Mouse (Mus musculus): ENCODE results near the gene Trf. TPM values are rescaled to one million over a fixed set of nuclear protein-coding genes. Genes with fewer than 3 reads are reported as not detected.

Gene Trf
- polyA plus RNA-seq, 1 experiment from 2014 or later, result 17.2 TPM

GRCm38 (mm10) chr9:103228370-103229003 is 1.8 kb downstream of the Trf start:
- Histone ChIP-seq H3K27me3 (ENCODE audit: control insufficient read depth, insufficient read depth, low read length) (no peaks in the 10 kb centered on the region), H3K4me1 (ENCODE audit: control insufficient read depth, insufficient read depth, low read length) (no peaks in the 10 kb centered on the region), H3K36me3 (ENCODE audit: control insufficient read depth, insufficient read depth, low read length) (no peaks in the 10 kb centered on the region), H3K9ac (ENCODE audit: low read depth, low read length) (no peak overlapping the region), H3K4me3 (ENCODE audit: low read length) (no peak overlapping the region), H3K9me3 (ENCODE audit: control insufficient read depth, low read length) (no peaks in the 10 kb centered on the region), H3K27ac (ENCODE audit: low read depth, low read length) (no peak overlapping the region), H3K4me2 (replicated peaks; ENCODE audit: low read depth, low read length) (no peak overlapping the region)
- ATAC-seq (ENCODE audit: low FRiP score, low TSS enrichment), result no peak
- 73% methylated on average over 13 of the region's 13 CpGs for WGBS

GRCm38 (mm10) chr9:103227760-103228159 is 2.5 kb downstream of the Trf start:
- no peak for ATAC-seq (ENCODE audit: low FRiP score, low TSS enrichment)
- no peaks in the 10 kb centered on the region for H3K27me3 ChIP-seq (ENCODE audit: control insufficient read depth, insufficient read depth, low read length)
- H3K36me3 ChIP-seq (ENCODE audit: control insufficient read depth, insufficient read depth, low read length), result no peaks in the 10 kb centered on the region
- 86% methylated on average over 16 of the region's 16 CpGs for WGBS
- H3K4me3 ChIP-seq (ENCODE audit: low read length), result no peak overlapping the region
- H3K9me3 ChIP-seq (ENCODE audit: control insufficient read depth, low read length), result no peaks in the 10 kb centered on the region
- no peak overlapping the region for H3K27ac ChIP-seq (ENCODE audit: low read depth, low read length)
- H3K9ac ChIP-seq (ENCODE audit: low read depth, low read length), result no peak overlapping the region
- no peaks in the 10 kb centered on the region for H3K4me1 ChIP-seq (ENCODE audit: control insufficient read depth, insufficient read depth, low read length)
- no peak overlapping the region for H3K4me2 ChIP-seq (replicated peaks; ENCODE audit: low read depth, low read length)

DNA sequence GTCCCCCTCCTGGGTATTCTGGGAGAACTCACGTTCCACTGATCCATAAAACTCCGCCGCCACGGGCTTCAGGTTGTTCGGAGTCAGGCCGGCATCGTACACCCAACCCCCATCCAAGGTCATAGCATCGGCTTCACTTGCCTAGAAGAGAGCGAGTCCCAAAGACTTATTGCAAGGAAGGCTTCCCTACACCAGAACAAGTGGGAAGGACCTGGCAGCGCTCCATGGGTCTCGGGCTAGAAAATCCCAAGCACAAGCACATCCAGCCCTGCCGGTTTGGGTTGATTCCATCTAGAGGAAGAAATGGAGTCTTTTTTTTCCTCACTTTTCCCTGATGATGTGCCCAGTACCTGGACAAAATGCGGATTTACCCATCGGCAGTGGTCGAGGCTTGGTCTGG is 3.4 kb downstream of the Trf start:
- Histone ChIP-seq H3K9ac (ENCODE audit: low read depth, low read length) (no peak overlapping the region), H3K4me2 (replicated peaks; ENCODE audit: low read depth, low read length) (no peak overlapping the region), H3K27me3 (ENCODE audit: control insufficient read depth, insufficient read depth, low read length) (no peaks in the 10 kb centered on the region), H3K4me1 (ENCODE audit: control insufficient read depth, insufficient read depth, low read length) (no peaks in the 10 kb centered on the region), H3K9me3 (ENCODE audit: control insufficient read depth, low read length) (no peaks in the 10 kb centered on the region), H3K27ac (ENCODE audit: low read depth, low read length) (no peak overlapping the region), H3K36me3 (ENCODE audit: control insufficient read depth, insufficient read depth, low read length) (no peaks in the 10 kb centered on the region), H3K4me3 (ENCODE audit: low read length) (no peak overlapping the region)
- WGBS, result 88% methylated on average over 15 of the region's 15 CpGs
- no peak for ATAC-seq (ENCODE audit: low FRiP score, low TSS enrichment)

GRCm38 (mm10) chr9:103225464-103225863 is 4.8 kb downstream of the Trf start:
- WGBS, result 69% methylated on average over 3 of the region's 3 CpGs
- no peak for ATAC-seq (ENCODE audit: low FRiP score, low TSS enrichment)
- Histone ChIP-seq H3K4me3 (ENCODE audit: low read length) (no peak overlapping the region), H3K4me1 (ENCODE audit: control insufficient read depth, insufficient read depth, low read length) (no peaks in the 10 kb centered on the region), H3K9ac (ENCODE audit: low read depth, low read length) (no peak overlapping the region), H3K9me3 (ENCODE audit: control insufficient read depth, low read length) (no peaks in the 10 kb centered on the region), H3K36me3 (ENCODE audit: control insufficient read depth, insufficient read depth, low read length) (no peaks in the 10 kb centered on the region), H3K27ac (ENCODE audit: low read depth, low read length) (no peak overlapping the region), H3K4me2 (replicated peaks; ENCODE audit: low read depth, low read length) (no peak overlapping the region), H3K27me3 (ENCODE audit: control insufficient read depth, insufficient read depth, low read length) (no peaks in the 10 kb centered on the region)

DNA sequence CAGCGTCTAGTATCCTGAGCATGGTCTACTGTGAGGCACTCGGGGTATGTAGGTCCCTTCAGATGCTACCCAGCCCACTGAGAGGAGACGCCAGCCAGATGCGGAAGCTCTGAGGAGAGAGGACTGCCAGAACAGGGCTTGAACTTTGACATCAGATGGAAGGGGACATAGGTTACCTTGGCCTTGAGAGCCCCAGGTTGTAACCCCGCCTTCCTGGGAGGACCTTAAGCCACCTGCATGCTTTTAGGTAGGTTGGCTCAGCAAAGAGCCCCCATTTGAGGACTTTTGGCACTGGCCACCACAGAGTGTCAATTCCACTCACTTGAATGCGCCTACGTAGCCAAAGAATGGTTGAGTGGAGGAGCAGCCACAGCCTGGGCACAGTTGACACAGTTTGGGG is 5.5 kb downstream of the Trf start:
- no peaks in the 10 kb centered on the region for H3K4me1 ChIP-seq (ENCODE audit: control insufficient read depth, insufficient read depth, low read length)
- 94% methylated on average over 7 of the region's 7 CpGs for WGBS
- no peak overlapping the region for H3K4me2 ChIP-seq (replicated peaks; ENCODE audit: low read depth, low read length)
- no peaks in the 10 kb centered on the region for H3K36me3 ChIP-seq (ENCODE audit: control insufficient read depth, insufficient read depth, low read length)
- no peak overlapping the region for H3K9ac ChIP-seq (ENCODE audit: low read depth, low read length)
- no peak overlapping the region for H3K4me3 ChIP-seq (ENCODE audit: low read length)
- H3K27ac ChIP-seq (ENCODE audit: low read depth, low read length), result no peak overlapping the region
- H3K27me3 ChIP-seq (ENCODE audit: control insufficient read depth, insufficient read depth, low read length), result no peaks in the 10 kb centered on the region
- no peak for ATAC-seq (ENCODE audit: low FRiP score, low TSS enrichment)
- no peaks in the 10 kb centered on the region for H3K9me3 ChIP-seq (ENCODE audit: control insufficient read depth, low read length)

DNA sequence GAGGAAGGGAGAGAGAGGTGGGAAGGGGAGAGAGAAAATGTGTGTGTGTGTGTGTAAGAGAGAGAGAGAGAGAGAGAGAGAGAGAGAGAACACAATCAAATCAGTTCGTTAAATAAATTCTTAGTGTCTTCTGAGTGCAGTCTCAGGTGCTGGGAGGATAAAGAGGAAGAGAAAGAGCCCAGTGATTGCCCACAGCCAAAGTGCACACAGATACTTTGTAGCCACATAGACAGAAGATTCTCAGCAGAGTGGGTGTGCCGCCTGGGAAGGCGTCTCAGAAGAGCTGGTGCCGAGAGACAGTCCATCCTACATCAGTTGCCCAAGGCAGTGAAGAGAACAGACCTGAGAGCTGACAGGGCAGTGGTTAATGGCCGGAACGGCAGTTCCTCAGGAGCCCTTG is 16.0 kb downstream of the Trf start:
- H3K27ac ChIP-seq (ENCODE audit: low read depth, low read length), result no peak overlapping the region
- ATAC-seq (ENCODE audit: low FRiP score, low TSS enrichment), result no peak
- no peaks in the 10 kb centered on the region for H3K9me3 ChIP-seq (ENCODE audit: control insufficient read depth, low read length)
- no peaks in the 10 kb centered on the region for H3K27me3 ChIP-seq (ENCODE audit: control insufficient read depth, insufficient read depth, low read length)
- no peaks in the 10 kb centered on the region for H3K4me1 ChIP-seq (ENCODE audit: control insufficient read depth, insufficient read depth, low read length)
- no peaks in the 10 kb centered on the region for H3K36me3 ChIP-seq (ENCODE audit: control insufficient read depth, insufficient read depth, low read length)
- H3K4me3 ChIP-seq (ENCODE audit: low read length), result no peak overlapping the region
- no peak overlapping the region for H3K9ac ChIP-seq (ENCODE audit: low read depth, low read length)
- WGBS, result 63% methylated on average over 6 of the region's 6 CpGs
- H3K4me2 ChIP-seq (replicated peaks; ENCODE audit: low read depth, low read length), result no peak overlapping the region

- no peak for ATAC-seq (ENCODE audit: low FRiP score, low TSS enrichment)
- WGBS, result 72% methylated on average over 2 of the region's 2 CpGs
- H3K27ac ChIP-seq (ENCODE audit: low read depth, low read length), result no peak overlapping the region
These were observed 16.6 kb downstream of the Trf start for GRCm38 (mm10) chr9:103213631-103214030.

DNA sequence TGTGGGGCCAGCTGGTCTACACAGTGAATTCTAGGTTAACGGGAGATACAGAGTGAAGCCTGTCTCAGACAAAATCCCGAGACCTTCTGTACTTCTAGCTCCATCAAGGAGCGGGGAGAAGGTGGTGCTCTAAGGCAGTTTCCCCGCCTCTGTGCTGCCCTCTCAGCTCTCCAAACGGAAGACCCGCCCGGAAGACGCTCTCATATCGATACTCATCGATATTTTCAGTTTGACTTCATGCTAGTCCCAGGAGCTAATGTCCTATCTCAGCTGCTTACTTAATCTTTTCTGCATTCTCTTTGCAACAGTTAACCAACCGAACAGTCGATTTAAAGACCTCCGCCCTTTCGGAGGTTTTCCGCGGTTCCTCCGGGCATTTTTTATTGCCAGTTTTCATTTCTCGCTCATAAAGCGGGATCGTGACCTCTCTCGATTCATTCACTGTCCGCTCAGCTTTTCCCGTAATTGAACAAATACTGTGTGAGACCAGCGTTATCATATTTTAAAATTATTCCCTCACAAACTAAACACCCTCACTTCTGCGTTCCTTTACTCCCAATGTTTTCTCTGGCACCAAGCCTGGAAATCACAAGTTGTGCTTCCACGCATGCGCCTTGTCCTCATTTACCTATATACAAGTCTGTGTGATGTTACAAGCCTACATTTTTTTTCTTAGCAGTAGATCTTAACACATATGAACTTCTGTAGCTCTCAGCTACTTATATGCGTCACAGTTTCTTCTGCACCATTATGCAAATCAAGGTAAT is 17.4 kb downstream of the Trf start:
- WGBS, result 59% methylated on average over 28 of the region's 28 CpGs
- Histone ChIP-seq H3K4me2 (replicated peaks; ENCODE audit: low read depth, low read length) (peak overlapping the region; percentile 35), H3K36me3 (ENCODE audit: control insufficient read depth, insufficient read depth, low read length) (no peaks in the 10 kb centered on the region), H3K27ac (ENCODE audit: low read depth, low read length) (no peak overlapping the region), H3K4me1 (ENCODE audit: control insufficient read depth, insufficient read depth, low read length) (no peaks in the 10 kb centered on the region), H3K9ac (ENCODE audit: low read depth, low read length) (no peak overlapping the region), H3K27me3 (ENCODE audit: control insufficient read depth, insufficient read depth, low read length) (no peaks in the 10 kb centered on the region), H3K4me3 (ENCODE audit: low read length) (peak overlapping the region; percentile 19; the same call in 1 of the 2 replicates), H3K9me3 (ENCODE audit: control insufficient read depth, low read length) (no peaks in the 10 kb centered on the region)
- ATAC-seq (ENCODE audit: low FRiP score, low TSS enrichment), result no peak

More at GRCm38 (mm10) chr9:103213631-103214030, 16.6 kb downstream of the Trf start:
- no peaks in the 10 kb centered on the region for H3K27me3 ChIP-seq (ENCODE audit: control insufficient read depth, insufficient read depth, low read length)
- no peaks in the 10 kb centered on the region for H3K36me3 ChIP-seq (ENCODE audit: control insufficient read depth, insufficient read depth, low read length)
- H3K4me1 ChIP-seq (ENCODE audit: control insufficient read depth, insufficient read depth, low read length), result no peaks in the 10 kb centered on the region
- H3K9me3 ChIP-seq (ENCODE audit: control insufficient read depth, low read length), result no peaks in the 10 kb centered on the region
- no peak overlapping the region for H3K4me2 ChIP-seq (replicated peaks; ENCODE audit: low read depth, low read length)
- H3K9ac ChIP-seq (ENCODE audit: low read depth, low read length), result no peak overlapping the region
- no peak overlapping the region for H3K4me3 ChIP-seq (ENCODE audit: low read length)

- Histone ChIP-seq H3K27me3 (ENCODE audit: control insufficient read depth, insufficient read depth, low read length) (no peaks in the 10 kb centered on the region), H3K27ac (ENCODE audit: low read depth, low read length) (no peak overlapping the region), H3K36me3 (ENCODE audit: control insufficient read depth, insufficient read depth, low read length) (no peaks in the 10 kb centered on the region), H3K4me3 (ENCODE audit: low read length) (no peak overlapping the region), H3K9me3 (ENCODE audit: control insufficient read depth, low read length) (no peaks in the 10 kb centered on the region), H3K4me2 (replicated peaks; ENCODE audit: low read depth, low read length) (no peak overlapping the region), H3K4me1 (ENCODE audit: control insufficient read depth, insufficient read depth, low read length) (no peaks in the 10 kb centered on the region), H3K9ac (ENCODE audit: low read depth, low read length) (no peak overlapping the region)
- 68% methylated on average over 6 of the region's 6 CpGs for WGBS
- ATAC-seq (ENCODE audit: low FRiP score, low TSS enrichment), result no peak
These were observed 21.3 kb downstream of the Trf start for GRCm38 (mm10) chr9:103208802-103209423.
